Mouse (Mus musculus) lung, embryonic 14.5 days (tissue): ENCODE results near the gene Naa11. TPM values are rescaled to one million over a fixed set of nuclear protein-coding genes. Genes with fewer than 3 reads are reported as not detected.
A peak's percentile ranks its signal among the peaks of the same experiment; 100 is the strongest.

Source experiments
- ATAC-seq: fragments of 200-750 bp; cut with Nextera tagmentation; 2 replicates; pipeline ENCODE4 v1.8.0; 2017; ENCODE audit warnings: mild to moderate bottlenecking, moderate TSS enrichment, moderate library complexity; ENCODE audit not compliant: insufficient read depth
- DNase-seq: peaks from one replicate; pipeline ENCODE4 v3.0.0-alpha.2; 2015
- H3K27ac ChIP-seq: fragments of 300-500 bp; sonication (generic); 2 replicates; pipeline ENCODE4 v1.5.1; 2014; ENCODE audit warnings: low read depth, mild to moderate bottlenecking, moderate library complexity
- H3K27me3 ChIP-seq: fragments of 300-500 bp; sonication (generic); 2 replicates; pipeline ENCODE4 v1.6.1; 2014; ENCODE audit warnings: low read length, control low read depth; ENCODE audit not compliant: insufficient read depth
- H3K36me3 ChIP-seq: fragments of 300-500 bp; sonication (generic); 2 replicates; pipeline ENCODE4 v1.6.1; 2014; ENCODE audit warnings: control low read depth; ENCODE audit not compliant: insufficient read depth
- H3K4me1 ChIP-seq: fragments of 300-500 bp; sonication (generic); 2 replicates; pipeline ENCODE4 v1.6.1; 2014; ENCODE audit warnings: antibody characterized with exemption, control low read depth; ENCODE audit not compliant: insufficient read depth
- H3K4me2 ChIP-seq: fragments of 300-500 bp; sonication (generic); 2 replicates; pipeline ENCODE4 v1.6.1; 2014; ENCODE audit warnings: mild to moderate bottlenecking
- H3K4me3 ChIP-seq: fragments of 300-500 bp; sonication (generic); 2 replicates; pipeline ENCODE4 v1.5.1; 2014; ENCODE audit warnings: low read depth, low read length
- H3K9ac ChIP-seq: fragments of 300-500 bp; sonication (generic); 2 replicates; pipeline ENCODE4 v1.6.1; 2014
- H3K9me3 ChIP-seq: fragments of 300-500 bp; sonication (generic); 2 replicates; pipeline ENCODE4 v1.6.1; 2016; ENCODE audit warnings: low read depth, low read length, control low read depth
- CTCF ChIP-seq: IDR thresholded peaks from 2 replicates; pipeline ENCODE4 v1.5.1; 2016; ENCODE audit warnings: antibody characterized with exemption, low read depth
- WGBS: fragments of 180-500 bp; shearing (Covaris S2); extraction: QIAGEN DNeasy Blood & Tissue Kit; methylation state at CpG from one replicate; pipeline ENCODE4 v1.1.7; 2014; 5-methylcytosine and 5-hydroxymethylcytosine counted together
- polyA plus RNA-seq: library from polyadenylated mRNA; unstranded; fragments of >200 nt; fragmentation: Nextera tagmentation; extraction: Ambion mirVana; gene quantifications from 2 replicates; pipeline ENCODE4 v1.2.1, GENCODE M21; 2014

The Naa11 gene
- polyA plus RNA-seq, 1 experiment from 2014 or later = 0.08 TPM

- no peaks in the 10 kb centered on the region for H3K4me1 ChIP-seq
- H3K9me3 ChIP-seq = no peaks in the 10 kb centered on the region
- H3K36me3 ChIP-seq = no peaks in the 10 kb centered on the region
- ATAC-seq (no peak), DNase-seq (no peak)
- H3K4me2 ChIP-seq = no peak overlapping the region
- no peak overlapping the region for H3K27ac ChIP-seq
- H3K4me3 ChIP-seq = no peak overlapping the region
- H3K27me3 ChIP-seq = no peaks in the 10 kb centered on the region
- TF ChIP-seq CTCF = no peak
- 60% methylated on average over 4 of the region's 4 CpGs for WGBS
- H3K9ac ChIP-seq = no peak overlapping the region
These were observed 17.1 kb upstream of the Naa11 start for GRCm38 (mm10) chr5:97409234-97409704.

- H3K27me3 ChIP-seq = no peaks in the 10 kb centered on the region
- H3K4me2 ChIP-seq = no peak overlapping the region
- no peak overlapping the region for H3K9ac ChIP-seq
- no peaks in the 10 kb centered on the region for H3K36me3 ChIP-seq
- H3K4me1 ChIP-seq = no peaks in the 10 kb centered on the region
- no peak overlapping the region for H3K27ac ChIP-seq
- no peak for ATAC-seq
- TF ChIP-seq CTCF = no peak
- no peak overlapping the region for H3K4me3 ChIP-seq
- DNase-seq = no peak
- H3K9me3 ChIP-seq = no peaks in the 10 kb centered on the region
These were observed 8.9 kb upstream of the Naa11 start for GRCm38 (mm10) chr5:97401042-97401441.

- H3K4me3 ChIP-seq = no peak overlapping the region
- H3K27ac ChIP-seq = no peak overlapping the region
- no peaks in the 10 kb centered on the region for H3K4me1 ChIP-seq
- H3K36me3 ChIP-seq = no peaks in the 10 kb centered on the region
- no peak for DNase-seq
- no peak overlapping the region for H3K4me2 ChIP-seq
- 87% methylated on average over 4 of the region's 4 CpGs for WGBS
- H3K27me3 ChIP-seq = no peaks in the 10 kb centered on the region
- no peak for ATAC-seq
- no peaks in the 10 kb centered on the region for H3K9me3 ChIP-seq
- TF ChIP-seq CTCF = no peak
- H3K9ac ChIP-seq = no peak overlapping the region
These were observed 5.4 kb upstream of the Naa11 start for GRCm38 (mm10) chr5:97397585-97397984.

GRCm38 (mm10) chr5:97387622-97388021, 4.6 kb downstream of the Naa11 start:
- Histone ChIP-seq H3K4me2 (no peak overlapping the region; the same call in 1 of the 2 replicates), H3K4me3 (no peak overlapping the region), H3K27me3 (no peaks in the 10 kb centered on the region), H3K9ac (no peak overlapping the region), H3K9me3 (no peaks in the 10 kb centered on the region), H3K27ac (no peak overlapping the region), H3K4me1 (0 out of 2 replicates have a peak, but pooled peaks cover 3% of the 10 kb centered on the region), H3K36me3 (no peaks in the 10 kb centered on the region)
- no peak; the same call in 1 of the 2 replicates for ATAC-seq
- no peak for TF ChIP-seq CTCF
- DNase-seq = peak; percentile 25
- 28% methylated on average over 6 of the region's 6 CpGs for WGBS

GRCm38 (mm10) chr5:97384399-97384798, 7.8 kb downstream of the Naa11 start:
- no peaks in the 10 kb centered on the region for H3K36me3 ChIP-seq
- H3K9ac ChIP-seq = no peak overlapping the region
- no peak for DNase-seq
- H3K27ac ChIP-seq = no peak overlapping the region
- WGBS = 54% methylated on average over 4 of the region's 4 CpGs
- no peak for ATAC-seq
- no peak overlapping the region for H3K4me3 ChIP-seq
- H3K9me3 ChIP-seq = no peaks in the 10 kb centered on the region
- TF ChIP-seq CTCF = no peak
- H3K4me2 ChIP-seq = no peak overlapping the region
- H3K4me1 ChIP-seq = 0 out of 2 replicates have a peak, but pooled peaks cover 3% of the 10 kb centered on the region
- no peaks in the 10 kb centered on the region for H3K27me3 ChIP-seq

- no peak for TF ChIP-seq CTCF
- ATAC-seq = peak; percentile 55; the same call in 1 of the 2 replicates
- H3K4me1 ChIP-seq = 0 out of 2 replicates have a peak, but pooled peaks cover 3% of the 10 kb centered on the region
- H3K36me3 ChIP-seq = no peaks in the 10 kb centered on the region
- DNase-seq = peak; percentile 67
- H3K4me3 ChIP-seq = no peak overlapping the region
- WGBS = 22% methylated on average over 14 of the region's 14 CpGs
- no peak overlapping the region for H3K9ac ChIP-seq
- H3K4me2 ChIP-seq = peak overlapping the region; percentile 42
- no peaks in the 10 kb centered on the region for H3K27me3 ChIP-seq
- H3K9me3 ChIP-seq = no peaks in the 10 kb centered on the region
- no peak overlapping the region for H3K27ac ChIP-seq
These were observed 9.5 kb downstream of the Naa11 start for GRCm38 (mm10) chr5:97382548-97383222.

GRCm38 (mm10) chr5:97379976-97380375, 12.2 kb downstream of the Naa11 start:
- H3K4me1 ChIP-seq = 0 out of 2 replicates have a peak, but pooled peaks cover 3% of the 10 kb centered on the region
- H3K4me3 ChIP-seq = no peak overlapping the region
- DNase-seq (peak; percentile 19), ATAC-seq (no peak)
- no peaks in the 10 kb centered on the region for H3K9me3 ChIP-seq
- H3K27me3 ChIP-seq = no peaks in the 10 kb centered on the region
- WGBS = 24% methylated on average over 3 of the region's 3 CpGs
- no peak overlapping the region for H3K4me2 ChIP-seq
- TF ChIP-seq CTCF = no peak
- H3K27ac ChIP-seq = no peak overlapping the region
- H3K9ac ChIP-seq = no peak overlapping the region
- no peaks in the 10 kb centered on the region for H3K36me3 ChIP-seq
